Mouse (Mus musculus) liver, adult 2 months (tissue): ENCODE measurements around the gene Zfp52.

Experiments
- CTCF ChIP-seq: fragments of 200-500 bp; IDR thresholded peaks from 2 replicates; pipeline ENCODE4 v1.5.1; 2011; ENCODE audit warnings: low read depth, low read length, control low read depth
- POLR2A ChIP-seq: fragments of 200-500 bp; IDR thresholded peaks from 2 replicates; pipeline ENCODE4 v1.6.1; 2011; ENCODE audit warnings: low read length, control low read depth; ENCODE audit not compliant: insufficient read depth; ENCODE audit errors: extremely low read depth

- TF ChIP-seq CTCF (no peak), POLR2A (no peak)
These were observed 4.6 kb upstream of the Zfp52 start for GRCm38 (mm10) chr17:21530645-21531330.
